Mouse (Mus musculus) thymus, postnatal 36 days (tissue): Measurements from ENCODE around the gene Gm19410.
A peak's percentile ranks its signal among the peaks of the same experiment; 100 is the strongest.

Experiments
- DNase-seq, 2 experiments: peaks; one replicate each; pipeline ENCODE4 v3.0.0; 2022; ENCODE audit warnings: mixed read lengths in 2 of 2

Gene Gm19410

GRCm38 (mm10) chr8:35765499-35766193 lies at the start of gene Gm19410:
Gene Gm19410, plus strand, starts transcription at chr8:35765790.
- peak in 1 of 2 experiments; percentile 6 for DNase-seq

GRCm38 (mm10) chr8:35730776-35731175 lies 34.8 kb upstream of the Gm19410 start:
- no peak for DNase-seq

DNA sequence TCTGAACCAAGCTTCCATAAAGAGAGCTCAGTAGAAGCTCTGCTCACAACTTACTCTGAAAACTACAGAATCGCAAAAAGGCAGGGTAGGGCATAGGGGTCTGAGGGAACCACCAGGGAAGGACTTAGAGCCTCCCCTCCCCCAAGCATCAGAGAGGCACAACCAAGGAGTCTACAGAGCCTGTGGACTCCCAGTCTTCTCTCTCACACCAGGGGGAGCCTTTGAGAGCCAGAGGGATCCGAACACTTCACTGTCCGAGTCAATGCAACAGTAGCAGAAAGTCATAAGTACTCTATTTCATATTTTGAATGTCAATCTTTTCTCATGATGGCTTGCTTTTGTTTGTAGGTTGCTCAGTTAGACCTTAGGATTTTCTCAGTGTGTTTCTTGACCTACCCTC lies 30.2 kb upstream of the Gm19410 start:
- DNase-seq: no peak

DNA sequence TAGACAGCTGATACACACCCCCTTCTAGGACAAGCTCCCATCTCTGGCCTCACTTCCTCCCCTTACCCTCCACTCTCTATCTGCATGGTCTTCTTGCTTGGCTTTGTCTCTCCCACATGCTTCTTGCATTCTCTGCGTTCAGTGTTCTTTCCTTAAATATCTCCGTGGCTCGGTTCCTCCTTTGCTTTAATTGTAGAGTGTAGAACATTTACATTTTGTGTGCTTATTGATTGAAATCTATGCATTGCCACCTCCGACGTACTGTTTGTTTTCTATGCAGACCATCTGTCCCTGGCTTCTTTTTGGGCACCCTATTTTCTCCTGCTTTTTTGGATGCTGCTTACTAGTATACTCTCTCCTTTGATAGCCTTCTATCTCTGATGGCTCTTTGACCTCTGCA lies 9.4 kb upstream of the Gm19410 start:
- no peak for DNase-seq

GRCm38 (mm10) chr8:35765020-35765419 lies 570 bp upstream of the Gm19410 start:
- DNase-seq: no peak

DNA sequence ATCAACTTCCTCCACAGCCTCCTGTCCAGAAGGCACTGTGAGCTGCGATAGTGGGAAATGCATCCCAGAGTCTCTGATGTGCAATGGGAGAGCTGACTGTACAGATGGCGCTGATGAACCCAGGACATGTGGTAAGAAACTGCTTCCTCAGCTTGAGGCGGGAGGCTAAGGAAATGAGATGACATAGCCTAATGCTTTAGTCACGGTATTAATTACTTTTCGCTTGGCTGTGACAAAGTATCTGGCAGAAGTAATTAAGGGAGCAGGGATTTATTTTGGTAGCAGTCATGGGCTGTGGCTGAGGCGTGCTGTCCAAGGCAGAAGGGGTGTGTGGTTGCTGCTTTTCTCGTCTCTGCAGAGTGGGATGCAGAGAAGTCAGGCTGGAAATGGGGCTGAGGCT lies 7.9 kb downstream of the Gm19410 start:
- no peak for DNase-seq
